Mouse (Mus musculus): Measurements from ENCODE around the gene Hspbp1. TPM values are rescaled to one million over a fixed set of nuclear protein-coding genes. Genes with fewer than 3 reads are reported as not detected.
A peak's percentile ranks its signal among the peaks of the same experiment; 100 is the strongest.

Gene Hspbp1
- polyA plus RNA-seq, 1 experiment from 2014 or later = 137 TPM

- H3K4me3 ChIP-seq (ENCODE audit: low read depth, low read length) = no peak overlapping the region
- no peaks in the 10 kb centered on the region for H3K9me3 ChIP-seq (ENCODE audit: control insufficient read depth, low read length)
- WGBS = 27% methylated on average over 1 of the region's 1 CpGs
- no peaks in the 10 kb centered on the region for H3K36me3 ChIP-seq (ENCODE audit: control insufficient read depth, insufficient read depth, low read length)
- no peak overlapping the region for H3K4me2 ChIP-seq
- DNase-seq (ENCODE audit: low spot score) (peak; percentile 67), ATAC-seq (replicated peaks; ENCODE audit: low FRiP score) (peak; percentile 45; the same call in 1 of the 2 replicates)
- H3K4me1 ChIP-seq (replicated peaks; ENCODE audit: control insufficient read depth, insufficient read depth, low read length) = no peaks in the 10 kb centered on the region
- no peaks in the 10 kb centered on the region for H3K27me3 ChIP-seq (replicated peaks; ENCODE audit: control insufficient read depth, insufficient read depth, low read length)
- no peak overlapping the region for H3K9ac ChIP-seq (ENCODE audit: low read depth, low read length)
- H3K27ac ChIP-seq (ENCODE audit: low read depth, low read length) = no peak overlapping the region
Measured at GRCm38 (mm10) chr7:4619979-4620378, 64.9 kb downstream of the Hspbp1 start.

- H3K27ac ChIP-seq (ENCODE audit: low read depth, low read length) = peak overlapping the region; percentile 83
- peak overlapping the region; percentile 52 for H3K4me2 ChIP-seq
- no peaks in the 10 kb centered on the region for H3K9me3 ChIP-seq (ENCODE audit: control insufficient read depth, low read length)
- no peak overlapping the region; the same call in 1 of the 2 replicates for H3K9ac ChIP-seq (ENCODE audit: low read depth, low read length)
- H3K27me3 ChIP-seq (replicated peaks; ENCODE audit: control insufficient read depth, insufficient read depth, low read length) = no peaks in the 10 kb centered on the region
- 50% methylated on average over 14 of the region's 14 CpGs for WGBS
- no peak overlapping the region for H3K4me3 ChIP-seq (ENCODE audit: low read depth, low read length)
- no peaks in the 10 kb centered on the region for H3K4me1 ChIP-seq (replicated peaks; ENCODE audit: control insufficient read depth, insufficient read depth, low read length)
- ATAC-seq (replicated peaks; ENCODE audit: low FRiP score) (peak; percentile 91), DNase-seq (ENCODE audit: low spot score) (peak; percentile 36)
- H3K36me3 ChIP-seq (ENCODE audit: control insufficient read depth, insufficient read depth, low read length) = no peaks in the 10 kb centered on the region
Measured at GRCm38 (mm10) chr7:4613740-4614403, 71.0 kb downstream of the Hspbp1 start.

GRCm38 (mm10) chr7:4612956-4613355 is 71.9 kb downstream of the Hspbp1 start:
- DNase-seq (ENCODE audit: low spot score) (no peak), ATAC-seq (replicated peaks; ENCODE audit: low FRiP score) (no peak)
- H3K27me3 ChIP-seq (replicated peaks; ENCODE audit: control insufficient read depth, insufficient read depth, low read length) = no peaks in the 10 kb centered on the region
- no peak overlapping the region for H3K4me2 ChIP-seq
- H3K27ac ChIP-seq (ENCODE audit: low read depth, low read length) = no peak overlapping the region
- H3K9ac ChIP-seq (ENCODE audit: low read depth, low read length) = no peak overlapping the region
- H3K9me3 ChIP-seq (ENCODE audit: control insufficient read depth, low read length) = no peaks in the 10 kb centered on the region
- H3K4me1 ChIP-seq (replicated peaks; ENCODE audit: control insufficient read depth, insufficient read depth, low read length) = no peaks in the 10 kb centered on the region
- WGBS = 73% methylated on average over 1 of the region's 1 CpGs
- H3K36me3 ChIP-seq (ENCODE audit: control insufficient read depth, insufficient read depth, low read length) = no peaks in the 10 kb centered on the region
- H3K4me3 ChIP-seq (ENCODE audit: low read depth, low read length) = no peak overlapping the region

- no peak overlapping the region for H3K4me3 ChIP-seq (ENCODE audit: low read depth, low read length)
- WGBS = 51% methylated on average over 8 of the region's 8 CpGs
- H3K27ac ChIP-seq (ENCODE audit: low read depth, low read length) = no peak overlapping the region
- DNase-seq (ENCODE audit: low spot score) (no peak), ATAC-seq (replicated peaks; ENCODE audit: low FRiP score) (no peak)
- H3K27me3 ChIP-seq (replicated peaks; ENCODE audit: control insufficient read depth, insufficient read depth, low read length) = no peaks in the 10 kb centered on the region
- no peaks in the 10 kb centered on the region for H3K4me1 ChIP-seq (replicated peaks; ENCODE audit: control insufficient read depth, insufficient read depth, low read length)
- H3K4me2 ChIP-seq = no peak overlapping the region
- H3K9ac ChIP-seq (ENCODE audit: low read depth, low read length) = no peak overlapping the region
- no peaks in the 10 kb centered on the region for H3K9me3 ChIP-seq (ENCODE audit: control insufficient read depth, low read length)
- no peaks in the 10 kb centered on the region for H3K36me3 ChIP-seq (ENCODE audit: control insufficient read depth, insufficient read depth, low read length)
Measured at GRCm38 (mm10) chr7:4612386-4612785, 72.5 kb downstream of the Hspbp1 start.

GRCm38 (mm10) chr7:4611921-4612341 is 72.9 kb downstream of the Hspbp1 start:
- ATAC-seq (replicated peaks; ENCODE audit: low FRiP score) = no peak
- Histone ChIP-seq H3K9me3 (ENCODE audit: control insufficient read depth, low read length) (no peaks in the 10 kb centered on the region), H3K36me3 (ENCODE audit: control insufficient read depth, insufficient read depth, low read length) (no peaks in the 10 kb centered on the region), H3K4me3 (ENCODE audit: low read depth, low read length) (no peak overlapping the region), H3K27me3 (replicated peaks; ENCODE audit: control insufficient read depth, insufficient read depth, low read length) (no peaks in the 10 kb centered on the region), H3K4me1 (replicated peaks; ENCODE audit: control insufficient read depth, insufficient read depth, low read length) (no peaks in the 10 kb centered on the region), H3K4me2 (no peak overlapping the region), H3K27ac (ENCODE audit: low read depth, low read length) (no peak overlapping the region), H3K9ac (ENCODE audit: low read depth, low read length) (no peak overlapping the region)
- WGBS = 73% methylated on average over 12 of the region's 12 CpGs
- no peak for DNase-seq (ENCODE audit: low spot score)

GRCm38 (mm10) chr7:4611511-4611910 is 73.4 kb downstream of the Hspbp1 start:
- ATAC-seq (replicated peaks; ENCODE audit: low FRiP score) (no peak), DNase-seq (ENCODE audit: low spot score) (no peak)
- no peaks in the 10 kb centered on the region for H3K36me3 ChIP-seq (ENCODE audit: control insufficient read depth, insufficient read depth, low read length)
- H3K9me3 ChIP-seq (ENCODE audit: control insufficient read depth, low read length) = no peaks in the 10 kb centered on the region
- no peak overlapping the region for H3K9ac ChIP-seq (ENCODE audit: low read depth, low read length)
- H3K4me2 ChIP-seq = no peak overlapping the region
- no peak overlapping the region for H3K27ac ChIP-seq (ENCODE audit: low read depth, low read length)
- H3K4me1 ChIP-seq (replicated peaks; ENCODE audit: control insufficient read depth, insufficient read depth, low read length) = no peaks in the 10 kb centered on the region
- WGBS = 78% methylated on average over 12 of the region's 12 CpGs
- H3K27me3 ChIP-seq (replicated peaks; ENCODE audit: control insufficient read depth, insufficient read depth, low read length) = no peaks in the 10 kb centered on the region
- no peak overlapping the region for H3K4me3 ChIP-seq (ENCODE audit: low read depth, low read length)

Other genes with a start within 250 kb of the Hspbp1 start
- 17.4 and 18.2 TPM in 2 replicates for gene Rdh13, start 239.4 kb downstream of the Hspbp1 start, polyA plus RNA-seq (2014; fragmentation: Nextera tagmentation; extraction: Ambion mirVana)
- gene Eps8l1, start 224.4 kb downstream of the Hspbp1 start, polyA plus RNA-seq (2014; fragmentation: Nextera tagmentation; extraction: Ambion mirVana) = 2.0 and 2.6 TPM in 2 replicates
- 46.2 and 48.0 TPM in 2 replicates for gene Ppp1r12c, start 183.4 kb downstream of the Hspbp1 start, polyA plus RNA-seq (2014; fragmentation: Nextera tagmentation; extraction: Ambion mirVana)
- 25.1 and 27.7 TPM in 2 replicates for gene Tnnt1, start 168.7 kb downstream of the Hspbp1 start, polyA plus RNA-seq (2014; fragmentation: Nextera tagmentation; extraction: Ambion mirVana)
- 8.9 and 17.0 TPM in 2 replicates for gene Tnni3, start 160.8 kb downstream of the Hspbp1 start, polyA plus RNA-seq (2014; fragmentation: Nextera tagmentation; extraction: Ambion mirVana)
- gene Dnaaf3, start 152.6 kb downstream of the Hspbp1 start, polyA plus RNA-seq (2014; fragmentation: Nextera tagmentation; extraction: Ambion mirVana) = 0.22 and 0.45 TPM in 2 replicates
- gene Syt5, start 137.5 kb downstream of the Hspbp1 start, polyA plus RNA-seq (2014; fragmentation: Nextera tagmentation; extraction: Ambion mirVana) = 0.73 and 1.2 TPM in 2 replicates
- gene Ptprh, start 81.0 kb downstream of the Hspbp1 start, polyA plus RNA-seq (2014; fragmentation: Nextera tagmentation; extraction: Ambion mirVana) = not detected in 2 replicates
- gene Tmem86b, start 53.6 kb downstream of the Hspbp1 start, polyA plus RNA-seq (2014; fragmentation: Nextera tagmentation; extraction: Ambion mirVana) = 12.9 and 18.0 TPM in 2 replicates
- 5.6 and 6.6 TPM in 2 replicates for gene Ppp6r1, start 26.0 kb downstream of the Hspbp1 start, polyA plus RNA-seq (2014; fragmentation: Nextera tagmentation; extraction: Ambion mirVana)
- gene Brsk1, start 5.5 kb upstream of the Hspbp1 start, polyA plus RNA-seq (2014; fragmentation: Nextera tagmentation; extraction: Ambion mirVana) = 0.66 and 1.0 TPM in 2 replicates
- gene Tmem150b, start 40.2 kb upstream of the Hspbp1 start, polyA plus RNA-seq (2014; fragmentation: Nextera tagmentation; extraction: Ambion mirVana) = 0.16 TPM in 1 of 2 replicates, not detected in the other
- gene Kmt5c, start 55.0 kb upstream of the Hspbp1 start, polyA plus RNA-seq (2014; fragmentation: Nextera tagmentation; extraction: Ambion mirVana) = 88.8 and 97.1 TPM in 2 replicates
- gene Cox6b2, start 68.0 kb upstream of the Hspbp1 start, polyA plus RNA-seq (2014; fragmentation: Nextera tagmentation; extraction: Ambion mirVana) = 111 and 116 TPM in 2 replicates
- gene Fam71e2, start 86.2 kb upstream of the Hspbp1 start, polyA plus RNA-seq (2014; fragmentation: Nextera tagmentation; extraction: Ambion mirVana) = not detected in 2 replicates
- 0.12 TPM in 1 of 2 replicates, not detected in the other for gene Il11, start 97.8 kb upstream of the Hspbp1 start, polyA plus RNA-seq (2014; fragmentation: Nextera tagmentation; extraction: Ambion mirVana)
- gene Tmem190, start 97.9 kb upstream of the Hspbp1 start, polyA plus RNA-seq (2014; fragmentation: Nextera tagmentation; extraction: Ambion mirVana) = 0.86 TPM in 1 of 2 replicates, not detected in the other
- gene Tmem238, start 104.6 kb upstream of the Hspbp1 start, polyA plus RNA-seq (2014; fragmentation: Nextera tagmentation; extraction: Ambion mirVana) = 12.2 and 12.4 TPM in 2 replicates
- gene Rpl28, start 107.8 kb upstream of the Hspbp1 start, polyA plus RNA-seq (2014; fragmentation: Nextera tagmentation; extraction: Ambion mirVana) = 218 and 238 TPM in 2 replicates
- 367 and 402 TPM in 2 replicates for gene Ube2s, start 127.5 kb upstream of the Hspbp1 start, polyA plus RNA-seq (2014; fragmentation: Nextera tagmentation; extraction: Ambion mirVana)
- gene Shisa7, start 159.6 kb upstream of the Hspbp1 start, polyA plus RNA-seq (2014; fragmentation: Nextera tagmentation; extraction: Ambion mirVana) = 0.03 and 0.11 TPM in 2 replicates
- gene Isoc2b, start 185.2 kb upstream of the Hspbp1 start, polyA plus RNA-seq (2014; fragmentation: Nextera tagmentation; extraction: Ambion mirVana) = 5.2 and 5.3 TPM in 2 replicates
- 1.3 and 1.4 TPM in 2 replicates for gene Isoc2a, start 192.1 kb upstream of the Hspbp1 start, polyA plus RNA-seq (2014; fragmentation: Nextera tagmentation; extraction: Ambion mirVana)
- 0.22 TPM in 1 of 2 replicates, not detected in the other for gene Gm36210, start 221.4 kb upstream of the Hspbp1 start, polyA plus RNA-seq (2014; fragmentation: Nextera tagmentation; extraction: Ambion mirVana)
- gene Zfp628, start 230.1 kb upstream of the Hspbp1 start, polyA plus RNA-seq (2014; fragmentation: Nextera tagmentation; extraction: Ambion mirVana) = 3.3 and 3.5 TPM in 2 replicates
- 1.4 and 1.5 TPM in 2 replicates for gene Nat14, start 237.0 kb upstream of the Hspbp1 start, polyA plus RNA-seq (2014; fragmentation: Nextera tagmentation; extraction: Ambion mirVana)
- 0.70 and 0.82 TPM in 2 replicates for gene Ssc5d, start 240.7 kb upstream of the Hspbp1 start, polyA plus RNA-seq (2014; fragmentation: Nextera tagmentation; extraction: Ambion mirVana)